Mouse (Mus musculus): ENCODE results near the gene Lce1k.
"Not testable (repeated sequence)": the region's sequence is repeated elsewhere in the genome, so short reads cannot be mapped to it uniquely, and the experiment has no call there.

Lce1k gene

GRCm38 (mm10) chr3:92807791-92808190, at the start of gene Lce1k:
Gene Lce1k (minus strand): TSS chr3:92807891.
- DNase-seq, result no peak

GRCm38 (mm10) chr3:92851186-92851585, 43.5 kb upstream of the Lce1k start, which contains the start of gene Lce1l:
Gene Lce1l (minus strand): TSS chr3:92851286.
- no peak for DNase-seq

GRCm38 (mm10) chr3:92827108-92827507, 19.4 kb upstream of the Lce1k start, which contains the start of gene Kprp:
Gene Kprp (minus strand): TSS chr3:92827247.
- no peak for DNase-seq

- no peak for DNase-seq
Measured at GRCm38 (mm10) chr3:92825808-92826207, 18.1 kb upstream of the Lce1k start.

- DNase-seq, result not testable (repeated sequence)
Measured at GRCm38 (mm10) chr3:92816036-92816435, 8.3 kb upstream of the Lce1k start.

GRCm38 (mm10) chr3:92815581-92815980, 7.9 kb upstream of the Lce1k start:
- no peak for DNase-seq

- no peak for DNase-seq
Measured at GRCm38 (mm10) chr3:92790414-92790813, 17.3 kb downstream of the Lce1k start, which contains the start of gene Lce1j. Gene Lce1j (minus strand): TSS chr3:92790514.

GRCm38 (mm10) chr3:92778799-92779198, 28.9 kb downstream of the Lce1k start, which contains the start of gene Lce1i:
Gene Lce1i (minus strand): TSS chr3:92778899.
- DNase-seq, result no peak

GRCm38 (mm10) chr3:92771573-92771972, 36.1 kb downstream of the Lce1k start:
- no peak for DNase-seq

- no peak for DNase-seq
Measured at GRCm38 (mm10) chr3:92764965-92765364, 42.7 kb downstream of the Lce1k start, which contains the start of gene Lce1h. Gene Lce1h (minus strand): TSS chr3:92765065.
